Mouse (Mus musculus) activated CD4-positive, CD25-positive, alpha-beta regulatory T cell (primary cell): ENCODE results near the gene Prrg1. TPM values are rescaled to one million over a fixed set of nuclear protein-coding genes. Genes with fewer than 3 reads are reported as not detected.

Experiments
- polyA plus RNA-seq, 2 experiments: library from polyadenylated mRNA; unstranded; fragments of 100-300 nt; shearing (Covaris generic); gene quantifications; one replicate each; pipeline ENCODE4 v1.2.1; 2017

Gene Prrg1
- 1 to 10 TPM; 3.2 to 5.7 TPM for polyA plus RNA-seq

GRCm38 (mm10) chrX:78583202-78584004 is at the start of gene Prrg1:
TSS of gene Prrg1 (minus strand) at chrX:78583896.

Other genes with a start within 250 kb of the Prrg1 start
- not detected for gene 4930480E11Rik, start 214.3 kb downstream of the Prrg1 start, polyA plus RNA-seq
- gene Fam47c, start 153.9 kb upstream of the Prrg1 start, polyA plus RNA-seq, result not detected